Mouse (Mus musculus) embryo, embryonic 9.5 days (tissue): Measurements from ENCODE around the gene Slc25a41.
"Not testable (repeated sequence)": the region's sequence is repeated elsewhere in the genome, so short reads cannot be mapped to it uniquely, and the experiment has no call there.

Source experiments
- DNase-seq: peaks from one replicate; pipeline ENCODE4 v3.0.0-alpha.2; 2017; ENCODE audit errors: extremely low spot score

Slc25a41 gene

GRCm38 (mm10) chr17:57041554-57041953 lies at the start of gene Slc25a41:
Gene Slc25a41 (minus strand): TSS chr17:57041654.
- no peak for DNase-seq

GRCm38 (mm10) chr17:57087049-57087832 lies 45.8 kb upstream of the Slc25a41 start, which contains the start of gene Tubb4a:
Gene Tubb4a (minus strand): TSS chr17:57087782.
- peak; percentile 37 for DNase-seq

GRCm38 (mm10) chr17:57085970-57086757 lies 44.7 kb upstream of the Slc25a41 start:
- DNase-seq, result no peak

- no peak for DNase-seq
Measured at GRCm38 (mm10) chr17:57082481-57082880, 41.0 kb upstream of the Slc25a41 start.

GRCm38 (mm10) chr17:57081234-57081842 lies 39.9 kb upstream of the Slc25a41 start:
- DNase-seq, result no peak

GRCm38 (mm10) chr17:57079919-57080318 lies 38.5 kb upstream of the Slc25a41 start:
- no peak for DNase-seq

GRCm38 (mm10) chr17:57078336-57078735 lies 36.9 kb upstream of the Slc25a41 start, which contains the start of gene Dennd1c:
Gene Dennd1c (minus strand): TSS chr17:57078514.
- DNase-seq, result no peak

GRCm38 (mm10) chr17:57076916-57077315 lies 35.5 kb upstream of the Slc25a41 start:
- DNase-seq, result no peak

GRCm38 (mm10) chr17:57070699-57071098 lies 29.2 kb upstream of the Slc25a41 start:
- peak; percentile 73 for DNase-seq

- peak; percentile 24 for DNase-seq
Measured at GRCm38 (mm10) chr17:57070272-57070671, 28.8 kb upstream of the Slc25a41 start.

- DNase-seq, result no peak
Measured at GRCm38 (mm10) chr17:57066908-57067307, 25.5 kb upstream of the Slc25a41 start.

- DNase-seq, result no peak
Measured at GRCm38 (mm10) chr17:57063031-57063430, 21.6 kb upstream of the Slc25a41 start.

- DNase-seq, result no peak
Measured at GRCm38 (mm10) chr17:57062548-57062947, 21.1 kb upstream of the Slc25a41 start.

GRCm38 (mm10) chr17:57062011-57062521 lies 20.6 kb upstream of the Slc25a41 start:
- peak; percentile 40 for DNase-seq

GRCm38 (mm10) chr17:57061069-57061468 lies 19.6 kb upstream of the Slc25a41 start:
- DNase-seq, result no peak

- peak; percentile 92 for DNase-seq
Measured at GRCm38 (mm10) chr17:57060231-57060801, 18.9 kb upstream of the Slc25a41 start.

- peak; percentile 88 for DNase-seq
Measured at GRCm38 (mm10) chr17:57059486-57059977, 18.1 kb upstream of the Slc25a41 start, which contains the start of gene Slc25a23. Gene Slc25a23 (minus strand): TSS chr17:57059863.

GRCm38 (mm10) chr17:57058891-57059485 lies 17.5 kb upstream of the Slc25a41 start, which contains the start of gene Crb3:
Gene Crb3 (plus strand): TSS chr17:57059105.
- DNase-seq, result no peak

- no peak for DNase-seq
Measured at GRCm38 (mm10) chr17:57056246-57056645, 14.8 kb upstream of the Slc25a41 start.

- DNase-seq, result not testable (repeated sequence)
Measured at GRCm38 (mm10) chr17:57051679-57052078, 10.2 kb upstream of the Slc25a41 start.

GRCm38 (mm10) chr17:57048816-57049215 lies 7.4 kb upstream of the Slc25a41 start:
- no peak for DNase-seq
